Mouse (Mus musculus) kidney, embryonic 15.5 days (tissue): ENCODE data around the gene Tedc1. TPM values are rescaled to one million over a fixed set of nuclear protein-coding genes. Genes with fewer than 3 reads are reported as not detected.

Source experiments
- ATAC-seq: fragments of 200-750 bp; cut with Nextera tagmentation; replicated peaks from 2 replicates; pipeline ENCODE4 v1.8.0; 2017; ENCODE audit warnings: moderate TSS enrichment; ENCODE audit not compliant: low FRiP score
- H3K27ac ChIP-seq: fragments of 300-500 bp; sonication (generic); 2 replicates; pipeline ENCODE4 v1.5.1; 2015; ENCODE audit warnings: mild to moderate bottlenecking, inconsistent platforms
- H3K27me3 ChIP-seq: fragments of 300-500 bp; sonication (generic); 2 replicates; pipeline ENCODE4 v1.6.1; 2015; ENCODE audit warnings: inconsistent platforms
- H3K36me3 ChIP-seq: fragments of 300-500 bp; sonication (generic); 2 replicates; pipeline ENCODE4 v1.6.1; 2015; ENCODE audit warnings: inconsistent platforms
- H3K4me1 ChIP-seq: fragments of 300-500 bp; sonication (generic); 2 replicates; pipeline ENCODE4 v1.6.1; 2015; ENCODE audit warnings: inconsistent platforms
- H3K4me2 ChIP-seq: fragments of 300-500 bp; sonication (generic); 2 replicates; pipeline ENCODE4 v1.6.1; 2015; ENCODE audit warnings: moderate library complexity, mild to moderate bottlenecking, inconsistent platforms
- H3K4me3 ChIP-seq: fragments of 300-500 bp; sonication (generic); replicated peaks from 2 replicates; pipeline ENCODE4 v1.5.1; 2015; ENCODE audit warnings: mild to moderate bottlenecking, inconsistent platforms
- H3K9ac ChIP-seq: fragments of 300-500 bp; sonication (generic); 2 replicates; pipeline ENCODE4 v1.6.1; 2015; ENCODE audit warnings: mild to moderate bottlenecking, inconsistent platforms
- H3K9me3 ChIP-seq: fragments of 300-500 bp; sonication (generic); replicated peaks from 2 replicates; pipeline ENCODE4 v1.6.1; 2016; ENCODE audit warnings: inconsistent platforms
- WGBS: fragments of 180-500 bp; shearing (Covaris S2); methylation state at CpG from one replicate; pipeline ENCODE4 v1.1.7; 2015; ENCODE audit warnings: mixed read lengths; 5-methylcytosine and 5-hydroxymethylcytosine counted together
- polyA plus RNA-seq: library from polyadenylated mRNA; unstranded; fragments of >200 nt; fragmentation: Nextera tagmentation; extraction: Ambion mirVana; gene quantifications from 2 replicates; pipeline ENCODE4 v1.2.1, GENCODE M21; 2015

The Tedc1 gene
- polyA plus RNA-seq, 1 experiment from 2014 or later: 40.2 TPM

GRCm38 (mm10) chr12:113157971-113158370 is 1.8 kb downstream of the Tedc1 start:
- no peaks in the 10 kb centered on the region for H3K27me3 ChIP-seq
- H3K4me3 ChIP-seq: no peak overlapping the region
- H3K27ac ChIP-seq: no peak overlapping the region
- H3K9me3 ChIP-seq: no peaks in the 10 kb centered on the region
- WGBS: 94% methylated on average over 8 of the region's 8 CpGs
- no peak overlapping the region for H3K9ac ChIP-seq
- H3K36me3 ChIP-seq: peaks cover 27% of the 10 kb centered on the region
- no peak for ATAC-seq
- H3K4me1 ChIP-seq: peaks cover 31% of the 10 kb centered on the region
- 0 out of 2 replicates have a peak overlapping the region, but pooled peaks have one; percentile 78 for H3K4me2 ChIP-seq

DNA sequence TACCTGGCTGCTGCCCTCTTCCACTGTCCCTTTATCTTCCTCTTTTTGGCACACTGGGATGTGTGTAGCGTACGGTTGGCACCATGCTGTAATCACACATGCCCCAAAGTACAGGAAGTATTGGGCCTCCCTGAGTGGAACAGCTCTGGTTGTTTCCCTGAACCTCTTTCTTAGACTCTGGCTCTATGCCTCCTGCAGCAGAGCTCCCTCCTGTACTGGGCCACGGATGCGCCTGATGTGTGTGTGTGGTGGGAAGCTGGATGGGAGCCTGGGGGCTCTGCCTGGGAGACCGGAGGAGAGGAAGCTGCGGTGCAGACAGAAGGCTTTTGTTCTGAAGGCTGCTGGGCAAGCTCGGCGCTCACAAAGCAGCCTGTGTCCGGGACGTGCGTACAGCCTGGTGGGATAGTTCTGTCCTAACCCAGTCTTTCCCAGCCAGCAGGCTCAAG is 7.4 kb downstream of the Tedc1 start:
- Histone ChIP-seq H3K27ac (no peak overlapping the region), H3K4me3 (no peak overlapping the region), H3K9ac (no peak overlapping the region), H3K4me2 (no peak overlapping the region), H3K9me3 (no peaks in the 10 kb centered on the region), H3K27me3 (no peaks in the 10 kb centered on the region), H3K36me3 (peaks cover 40% of the 10 kb centered on the region), H3K4me1 (no peaks in the 10 kb centered on the region)
- 88% methylated on average over 11 of the region's 11 CpGs for WGBS
- no peak for ATAC-seq

- Histone ChIP-seq H3K4me2 (no peak overlapping the region), H3K27ac (no peak overlapping the region), H3K9ac (no peak overlapping the region), H3K4me3 (no peak overlapping the region), H3K4me1 (no peaks in the 10 kb centered on the region), H3K27me3 (no peaks in the 10 kb centered on the region), H3K36me3 (peaks cover 18% of the 10 kb centered on the region), H3K9me3 (no peaks in the 10 kb centered on the region)
- no peak for ATAC-seq
- WGBS: 78% methylated on average over 9 of the region's 9 CpGs
These were observed 11.9 kb downstream of the Tedc1 start for GRCm38 (mm10) chr12:113168031-113168536.

- Histone ChIP-seq H3K4me3 (no peak overlapping the region), H3K4me1 (no peaks in the 10 kb centered on the region), H3K9me3 (no peaks in the 10 kb centered on the region), H3K9ac (no peak overlapping the region), H3K36me3 (no peaks in the 10 kb centered on the region), H3K4me2 (no peak overlapping the region), H3K27ac (no peak overlapping the region), H3K27me3 (no peaks in the 10 kb centered on the region)
- WGBS: 84% methylated on average over 18 of the region's 18 CpGs
- no peak for ATAC-seq
These were observed 20.9 kb downstream of the Tedc1 start for GRCm38 (mm10) chr12:113176960-113177725.

DNA sequence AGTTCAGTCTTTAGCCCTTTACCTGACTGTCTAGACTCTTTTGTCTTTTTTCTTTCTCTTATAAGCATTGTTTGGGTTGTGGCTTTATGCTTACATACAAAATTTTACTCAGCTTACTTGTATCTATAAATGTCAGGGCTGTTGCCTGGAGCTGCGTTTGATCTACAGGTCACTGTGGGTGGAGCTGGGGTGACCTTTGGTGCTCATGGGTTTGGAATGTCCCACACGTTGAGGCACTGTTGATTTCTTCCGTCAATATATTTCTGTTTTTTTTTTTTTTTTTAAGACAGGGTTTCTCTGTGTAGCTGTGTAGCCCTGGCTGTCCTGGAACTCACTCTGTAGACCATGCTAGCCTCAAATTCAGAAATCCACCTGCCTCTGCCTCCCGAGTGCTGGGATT is 24.8 kb downstream of the Tedc1 start:
- H3K9ac ChIP-seq: no peak overlapping the region
- H3K36me3 ChIP-seq: no peaks in the 10 kb centered on the region
- H3K27ac ChIP-seq: no peak overlapping the region
- no peak for ATAC-seq
- peaks cover 15% of the 10 kb centered on the region for H3K27me3 ChIP-seq
- no peak overlapping the region for H3K4me2 ChIP-seq
- no peak overlapping the region for H3K4me3 ChIP-seq
- peaks cover 8% of the 10 kb centered on the region for H3K4me1 ChIP-seq
- H3K9me3 ChIP-seq: no peaks in the 10 kb centered on the region
- 63% methylated on average over 4 of the region's 4 CpGs for WGBS

DNA sequence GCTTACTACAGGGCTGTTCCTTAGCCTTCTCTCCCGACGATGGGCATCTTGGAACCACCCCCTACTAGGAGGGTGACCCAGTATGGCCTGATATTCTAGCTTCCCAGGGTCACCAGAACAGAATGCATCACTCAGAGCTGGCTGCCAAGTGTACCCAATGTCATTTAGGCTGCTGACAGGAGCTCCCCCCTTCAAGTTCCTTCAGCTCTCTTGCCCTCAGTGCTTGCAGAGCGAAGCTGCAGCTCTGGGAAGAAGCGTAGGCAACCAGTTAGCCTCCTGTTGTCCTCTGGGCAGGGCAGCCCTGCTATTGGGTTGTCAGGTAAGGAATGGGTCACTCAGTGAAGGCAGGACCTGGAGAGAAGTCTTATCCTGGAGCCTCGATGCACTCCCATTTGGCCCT is 28.7 kb downstream of the Tedc1 start:
- H3K4me2 ChIP-seq: peak overlapping the region; percentile 90; the same call in 1 of the 2 replicates
- 0 out of 2 replicates have a peak, but pooled peaks cover 6% of the 10 kb centered on the region for H3K36me3 ChIP-seq
- peaks cover 29% of the 10 kb centered on the region for H3K27me3 ChIP-seq
- no peak for ATAC-seq
- 58% methylated on average over 5 of the region's 5 CpGs for WGBS
- H3K9ac ChIP-seq: no peak overlapping the region
- no peak overlapping the region for H3K27ac ChIP-seq
- no peaks in the 10 kb centered on the region for H3K9me3 ChIP-seq
- peaks cover 32% of the 10 kb centered on the region for H3K4me1 ChIP-seq
- peak overlapping the region; percentile 56 for H3K4me3 ChIP-seq

DNA sequence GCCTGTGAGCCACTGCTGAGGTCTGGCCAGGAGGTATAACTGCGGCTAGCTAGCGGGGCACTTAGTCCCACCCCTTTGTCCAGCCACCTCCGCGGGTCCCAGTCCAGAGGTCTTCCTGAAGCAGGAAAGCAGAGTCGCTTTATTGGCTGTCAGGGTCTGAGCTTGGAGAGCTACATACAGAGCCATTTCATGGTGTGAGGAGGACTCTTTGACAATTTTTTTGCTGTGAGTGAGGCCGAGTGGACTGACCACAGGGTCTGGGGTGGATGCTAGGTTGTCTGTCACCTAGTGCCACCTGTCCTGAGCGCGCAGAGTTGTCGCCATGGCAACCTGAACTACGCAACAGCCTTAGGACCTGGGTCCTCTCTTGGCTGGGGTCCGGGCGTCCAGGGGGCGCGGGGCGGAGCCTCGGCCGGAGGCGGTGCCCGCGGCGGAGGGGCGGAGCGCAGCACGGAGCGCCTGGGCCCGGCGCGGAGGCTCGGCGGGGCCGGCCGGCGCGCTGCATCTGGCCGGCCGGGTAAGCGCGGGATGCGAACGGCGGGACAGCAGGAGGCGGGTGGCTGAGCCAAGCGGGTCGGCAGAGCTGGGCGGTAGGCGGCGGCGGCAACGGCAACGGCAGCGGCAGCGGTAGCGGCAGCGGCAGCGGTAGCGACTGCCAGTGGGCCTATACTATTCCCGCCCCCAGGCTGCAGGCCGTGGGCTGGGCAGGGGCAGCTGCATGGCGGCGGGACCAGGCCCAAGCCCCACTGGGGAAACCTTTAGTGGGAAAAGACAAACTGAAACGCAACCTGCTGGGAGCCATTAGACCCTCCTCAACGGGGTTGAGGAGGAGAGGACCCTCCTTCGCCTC is 29.4 kb downstream of the Tedc1 start, which contains the start of gene Tmem121:
Gene Tmem121, plus strand, starts transcription at position 489 of the 850 bp plus-strand sequence.
- Histone ChIP-seq H3K4me2 (peak within 1 kb of the TSS; percentile 90), H3K9ac (peak within 1 kb of the TSS; percentile 52), H3K4me1 (peaks cover 32% of the 10 kb centered on the region), H3K27me3 (peaks cover 29% of the 10 kb centered on the region), H3K36me3 (0 out of 2 replicates have a peak, but pooled peaks cover 6% of the 10 kb centered on the region), H3K4me3 (peak within 1 kb of the TSS; percentile 56), H3K27ac (no peak within 1 kb of the TSS), H3K9me3 (no peaks in the 10 kb centered on the region)
- 1% methylated on average over 63 of the region's 63 CpGs for WGBS
- ATAC-seq: peak; percentile 49

- no peak for ATAC-seq
- 35% methylated on average over 12 of the region's 12 CpGs for WGBS
- H3K36me3 ChIP-seq: 0 out of 2 replicates have a peak, but pooled peaks cover 6% of the 10 kb centered on the region
These were observed 30.2 kb downstream of the Tedc1 start for GRCm38 (mm10) chr12:113186326-113187010.

DNA sequence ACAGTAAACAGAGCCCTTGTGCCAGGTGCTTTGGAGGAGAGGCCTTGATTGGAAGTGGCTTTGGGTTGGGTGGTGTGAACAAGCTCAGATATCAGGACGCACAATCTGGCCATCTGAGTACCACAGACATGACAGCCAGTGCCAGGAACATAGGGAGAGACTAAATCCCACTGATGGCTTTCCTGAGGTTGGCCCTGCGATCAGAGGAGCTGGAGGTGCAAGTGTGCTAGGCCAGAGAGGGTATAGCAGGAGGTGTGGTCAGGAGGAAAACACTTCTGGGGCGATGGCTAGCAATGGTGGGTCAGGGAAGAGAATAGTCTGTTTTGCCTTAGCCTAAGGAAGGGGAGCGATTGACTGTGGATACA is 30.8 kb downstream of the Tedc1 start:
- Histone ChIP-seq H3K4me1 (peaks cover 32% of the 10 kb centered on the region), H3K4me3 (peak overlapping the region; percentile 56), H3K27me3 (peaks cover 29% of the 10 kb centered on the region), H3K9ac (no peak overlapping the region), H3K9me3 (no peaks in the 10 kb centered on the region), H3K27ac (no peak overlapping the region), H3K36me3 (0 out of 2 replicates have a peak, but pooled peaks cover 6% of the 10 kb centered on the region), H3K4me2 (peak overlapping the region; percentile 90)
- WGBS: 47% methylated on average over 4 of the region's 4 CpGs
- ATAC-seq: no peak

More at GRCm38 (mm10) chr12:113186326-113187010, 30.2 kb downstream of the Tedc1 start:
- H3K4me3 ChIP-seq: peak overlapping the region; percentile 56
- H3K9ac ChIP-seq: peak overlapping the region; percentile 52
- H3K27me3 ChIP-seq: peaks cover 29% of the 10 kb centered on the region
- H3K27ac ChIP-seq: no peak overlapping the region
- H3K4me1 ChIP-seq: peaks cover 32% of the 10 kb centered on the region
- peak overlapping the region; percentile 90 for H3K4me2 ChIP-seq
- no peaks in the 10 kb centered on the region for H3K9me3 ChIP-seq

- Histone ChIP-seq H3K4me1 (peaks cover 32% of the 10 kb centered on the region), H3K36me3 (0 out of 2 replicates have a peak, but pooled peaks cover 6% of the 10 kb centered on the region), H3K9ac (peak overlapping the region; percentile 40), H3K27ac (no peak overlapping the region), H3K4me3 (peak overlapping the region; percentile 56), H3K27me3 (peaks cover 29% of the 10 kb centered on the region), H3K4me2 (peak overlapping the region; percentile 90), H3K9me3 (no peaks in the 10 kb centered on the region)
- ATAC-seq: peak; percentile 74
- WGBS: 3% methylated on average over 56 of the region's 56 CpGs
These were observed 31.5 kb downstream of the Tedc1 start for GRCm38 (mm10) chr12:113187584-113188295.
